Mouse (Mus musculus): ENCODE measurements around the gene Epb41. TPM values are rescaled to one million over a fixed set of nuclear protein-coding genes. Genes with fewer than 3 reads are reported as not detected.

Gene Epb41
- polyA plus RNA-seq, 1 experiment from 2014 or later: 48.1 TPM

GRCm38 (mm10) chr4:131924096-131924810 is 150.9 kb downstream of the Epb41 start:
- Histone ChIP-seq H3K9ac (replicated peaks) (no peak overlapping the region), H3K27me3 (replicated peaks) (peaks cover 68% of the 10 kb centered on the region), H3K4me3 (replicated peaks) (no peak overlapping the region), H3K36me3 (peaks cover 47% of the 10 kb centered on the region), H3K27ac (replicated peaks) (no peak overlapping the region), H3K9me3 (replicated peaks) (no peaks in the 10 kb centered on the region), H3K4me2 (no peak overlapping the region), H3K4me1 (peaks cover 39% of the 10 kb centered on the region)
- 59% methylated on average over 6 of the region's 6 CpGs for WGBS
- no peak for ATAC-seq (ENCODE audit: low FRiP score)

GRCm38 (mm10) chr4:131922404-131922803 is 152.7 kb downstream of the Epb41 start:
- peak overlapping the region; percentile 46; the same call in 1 of the 2 replicates for H3K9ac ChIP-seq (replicated peaks)
- no peaks in the 10 kb centered on the region for H3K9me3 ChIP-seq (replicated peaks)
- H3K27ac ChIP-seq (replicated peaks): no peak overlapping the region
- H3K4me2 ChIP-seq: peak overlapping the region; percentile 83
- H3K4me3 ChIP-seq (replicated peaks): peak overlapping the region; percentile 51
- ATAC-seq (ENCODE audit: low FRiP score): no peak
- 60% methylated on average over 15 of the region's 15 CpGs for WGBS
- peaks cover 85% of the 10 kb centered on the region for H3K27me3 ChIP-seq (replicated peaks)
- peaks cover 30% of the 10 kb centered on the region for H3K36me3 ChIP-seq
- peaks cover 46% of the 10 kb centered on the region for H3K4me1 ChIP-seq

- Histone ChIP-seq H3K27me3 (replicated peaks) (peaks cover 92% of the 10 kb centered on the region), H3K4me3 (replicated peaks) (peak within 1 kb of the TSS; percentile 51), H3K9me3 (replicated peaks) (no peaks in the 10 kb centered on the region), H3K4me2 (peak within 1 kb of the TSS; percentile 83), H3K9ac (replicated peaks) (peak within 1 kb of the TSS; percentile 46), H3K27ac (replicated peaks) (no peak within 1 kb of the TSS), H3K4me1 (peaks cover 47% of the 10 kb centered on the region), H3K36me3 (peaks cover 23% of the 10 kb centered on the region)
- WGBS: 2% methylated on average over 97 of the region's 130 CpGs
- peak; percentile 16; the same call in 1 of the 2 replicates for ATAC-seq (ENCODE audit: low FRiP score)
These were observed 153.4 kb downstream of the Epb41 start, which contains the start of gene Tmem200b for GRCm38 (mm10) chr4:131921461-131922346. TSS of gene Tmem200b (plus strand) at chr4:131921771.

GRCm38 (mm10) chr4:131920595-131921351 is 154.3 kb downstream of the Epb41 start:
- peak; percentile 22; the same call in 1 of the 2 replicates for ATAC-seq (ENCODE audit: low FRiP score)
- peak overlapping the region; percentile 46 for H3K9ac ChIP-seq (replicated peaks)
- peaks cover 96% of the 10 kb centered on the region for H3K27me3 ChIP-seq (replicated peaks)
- H3K4me3 ChIP-seq (replicated peaks): peak overlapping the region; percentile 51
- H3K4me1 ChIP-seq: peaks cover 57% of the 10 kb centered on the region
- under 1% methylated on average over 71 of the region's 76 CpGs for WGBS
- H3K27ac ChIP-seq (replicated peaks): no peak overlapping the region
- H3K4me2 ChIP-seq: peak overlapping the region; percentile 83
- no peaks in the 10 kb centered on the region for H3K9me3 ChIP-seq (replicated peaks)
- H3K36me3 ChIP-seq: peaks cover 14% of the 10 kb centered on the region

GRCm38 (mm10) chr4:131920141-131920594 is 155.0 kb downstream of the Epb41 start:
- peaks cover 9% of the 10 kb centered on the region for H3K36me3 ChIP-seq
- peaks cover 93% of the 10 kb centered on the region for H3K27me3 ChIP-seq (replicated peaks)
- peak overlapping the region; percentile 51 for H3K4me3 ChIP-seq (replicated peaks)
- H3K4me1 ChIP-seq: peaks cover 63% of the 10 kb centered on the region
- no peak overlapping the region for H3K9ac ChIP-seq (replicated peaks)
- ATAC-seq (ENCODE audit: low FRiP score): no peak
- no peak overlapping the region for H3K27ac ChIP-seq (replicated peaks)
- 3% methylated on average over 48 of the region's 51 CpGs for WGBS
- H3K9me3 ChIP-seq (replicated peaks): no peaks in the 10 kb centered on the region
- peak overlapping the region; percentile 83 for H3K4me2 ChIP-seq

GRCm38 (mm10) chr4:131919506-131920140 is 155.5 kb downstream of the Epb41 start:
- Histone ChIP-seq H3K4me3 (replicated peaks) (peak overlapping the region; percentile 51; the same call in 1 of the 2 replicates), H3K4me2 (peak overlapping the region; percentile 83; the same call in 1 of the 2 replicates), H3K27me3 (replicated peaks) (peaks cover 88% of the 10 kb centered on the region), H3K27ac (replicated peaks) (no peak overlapping the region), H3K36me3 (peaks cover 3% of the 10 kb centered on the region), H3K9ac (replicated peaks) (no peak overlapping the region), H3K9me3 (replicated peaks) (no peaks in the 10 kb centered on the region), H3K4me1 (peaks cover 65% of the 10 kb centered on the region)
- WGBS: 31% methylated on average over 15 of the region's 15 CpGs
- ATAC-seq (ENCODE audit: low FRiP score): no peak

GRCm38 (mm10) chr4:131918711-131919500 is 156.2 kb downstream of the Epb41 start:
- Histone ChIP-seq H3K4me3 (replicated peaks) (no peak overlapping the region), H3K27me3 (replicated peaks) (peaks cover 86% of the 10 kb centered on the region)

GRCm38 (mm10) chr4:131918026-131918533 is 157.0 kb downstream of the Epb41 start:
- H3K9ac ChIP-seq (replicated peaks): no peak overlapping the region
- no peak for ATAC-seq (ENCODE audit: low FRiP score)
- H3K27me3 ChIP-seq (replicated peaks): peaks cover 79% of the 10 kb centered on the region
- H3K27ac ChIP-seq (replicated peaks): no peak overlapping the region
- 68% methylated on average over 7 of the region's 7 CpGs for WGBS
- peaks cover 71% of the 10 kb centered on the region for H3K4me1 ChIP-seq
- no peak overlapping the region for H3K4me2 ChIP-seq
- H3K4me3 ChIP-seq (replicated peaks): no peak overlapping the region
- no peaks in the 10 kb centered on the region for H3K9me3 ChIP-seq (replicated peaks)
- H3K36me3 ChIP-seq: no peaks in the 10 kb centered on the region; the same call in 1 of the 2 replicates

More at GRCm38 (mm10) chr4:131918711-131919500, 156.2 kb downstream of the Epb41 start:
- no peak overlapping the region for H3K4me2 ChIP-seq
- H3K36me3 ChIP-seq: no peaks in the 10 kb centered on the region; the same call in 1 of the 2 replicates
- no peak for ATAC-seq (ENCODE audit: low FRiP score)
- H3K4me1 ChIP-seq: peaks cover 67% of the 10 kb centered on the region
- H3K27ac ChIP-seq (replicated peaks): no peak overlapping the region
- 27% methylated on average over 15 of the region's 15 CpGs for WGBS
- no peak overlapping the region for H3K9ac ChIP-seq (replicated peaks)
- H3K9me3 ChIP-seq (replicated peaks): no peaks in the 10 kb centered on the region

GRCm38 (mm10) chr4:131917010-131917555 is 158.0 kb downstream of the Epb41 start:
- WGBS: 85% methylated on average over 10 of the region's 10 CpGs

GRCm38 (mm10) chr4:131916425-131916824 is 158.7 kb downstream of the Epb41 start:
- Histone ChIP-seq H3K27ac (replicated peaks) (no peak overlapping the region), H3K27me3 (replicated peaks) (peaks cover 71% of the 10 kb centered on the region), H3K9ac (replicated peaks) (no peak overlapping the region), H3K9me3 (replicated peaks) (no peaks in the 10 kb centered on the region), H3K36me3 (no peaks in the 10 kb centered on the region), H3K4me2 (no peak overlapping the region), H3K4me3 (replicated peaks) (no peak overlapping the region), H3K4me1 (peaks cover 59% of the 10 kb centered on the region)
- WGBS: 7% methylated on average over 15 of the region's 15 CpGs
- no peak for ATAC-seq (ENCODE audit: low FRiP score)

More at GRCm38 (mm10) chr4:131917010-131917555, 158.0 kb downstream of the Epb41 start:
- H3K9me3 ChIP-seq (replicated peaks): no peaks in the 10 kb centered on the region
- H3K4me2 ChIP-seq: no peak overlapping the region
- H3K9ac ChIP-seq (replicated peaks): no peak overlapping the region
- H3K4me3 ChIP-seq (replicated peaks): no peak overlapping the region
- H3K27ac ChIP-seq (replicated peaks): no peak overlapping the region
- no peak for ATAC-seq (ENCODE audit: low FRiP score)
- H3K4me1 ChIP-seq: peaks cover 65% of the 10 kb centered on the region
- no peaks in the 10 kb centered on the region for H3K36me3 ChIP-seq
- peaks cover 77% of the 10 kb centered on the region for H3K27me3 ChIP-seq (replicated peaks)
